Mouse (Mus musculus) adipose tissue, adult 10 weeks (tissue): Measurements from ENCODE around the gene Olfr1052. TPM values are rescaled to one million over a fixed set of nuclear protein-coding genes. Genes with fewer than 3 reads are reported as not detected.

Experiments
- polyA plus RNA-seq: library from polyadenylated mRNA; stranded (reverse); fragments of 350-450 nt; fragmentation: Illumina TruSeq; extraction: RNeasy Lipid Tissue Mini Kit (QIAGEN cat#74804); gene quantifications from one replicate; pipeline ENCODE4 v1.2.3, GENCODE M21; 2014; ENCODE audit warnings: low read depth, low replicate concordance

Olfr1052 gene
- polyA plus RNA-seq = not detected

GRCm38 (mm10) chr2:86292155-86292554, at the start of gene Olfr1052:
TSS of gene Olfr1052 (plus strand) at chr2:86292455.

GRCm38 (mm10) chr2:86258228-86258627, 34.0 kb upstream of the Olfr1052 start, which contains the start of gene Olfr1049:
TSS of gene Olfr1049 (minus strand) at chr2:86258328.

GRCm38 (mm10) chr2:86278988-86279387, 13.3 kb upstream of the Olfr1052 start, which contains the start of gene Olfr1051:
TSS of gene Olfr1051 (minus strand) at chr2:86279088.

GRCm38 (mm10) chr2:86315184-86315583, 22.9 kb downstream of the Olfr1052 start, which contains the start of gene Olfr1053:
TSS of gene Olfr1053 (minus strand) at chr2:86315284.

GRCm38 (mm10) chr2:86335333-86335732, 43.1 kb downstream of the Olfr1052 start, which contains the start of gene Olfr1054:
TSS of gene Olfr1054 (minus strand) at chr2:86335433.

Other genes with a start within 250 kb of the Olfr1052 start
- 0.53 TPM for gene Olfr1034, start 246.6 kb upstream of the Olfr1052 start, polyA plus RNA-seq
- not detected for gene Olfr1036, start 218.5 kb upstream of the Olfr1052 start, polyA plus RNA-seq
- gene Olfr1037, start 205.1 kb upstream of the Olfr1052 start, polyA plus RNA-seq = not detected
- gene Olfr1039, start 156.5 kb upstream of the Olfr1052 start, polyA plus RNA-seq = not detected
- not detected for gene Olfr1040, start 145.7 kb upstream of the Olfr1052 start, polyA plus RNA-seq
- gene Olfr1042, start 130.6 kb upstream of the Olfr1052 start, polyA plus RNA-seq = not detected
- not detected for gene Olfr1043, start 124.9 kb upstream of the Olfr1052 start, polyA plus RNA-seq
- gene Olfr1044, start 114.6 kb upstream of the Olfr1052 start, polyA plus RNA-seq = not detected
- gene Olfr52, start 106.8 kb upstream of the Olfr1052 start, polyA plus RNA-seq = not detected
- not detected for gene Olfr1045, start 89.4 kb upstream of the Olfr1052 start, polyA plus RNA-seq
- not detected for gene Olfr1046, start 73.1 kb upstream of the Olfr1052 start, polyA plus RNA-seq
- not detected for gene Olfr1047, start 61.1 kb upstream of the Olfr1052 start, polyA plus RNA-seq
- not detected for gene Olfr1048, start 52.2 kb upstream of the Olfr1052 start, polyA plus RNA-seq
- gene Olfr1049, start 34.1 kb upstream of the Olfr1052 start, polyA plus RNA-seq = not detected
- not detected for gene Olfr1051, start 13.4 kb upstream of the Olfr1052 start, polyA plus RNA-seq
- gene Olfr1053, start 22.8 kb downstream of the Olfr1052 start, polyA plus RNA-seq = not detected
- not detected for gene Olfr1054, start 43.0 kb downstream of the Olfr1052 start, polyA plus RNA-seq
- gene Olfr1055, start 57.8 kb downstream of the Olfr1052 start, polyA plus RNA-seq = not detected
- not detected for gene Olfr1056, start 70.0 kb downstream of the Olfr1052 start, polyA plus RNA-seq
- gene Olfr1057, start 85.9 kb downstream of the Olfr1052 start, polyA plus RNA-seq = not detected
- gene Olfr1058, start 96.1 kb downstream of the Olfr1052 start, polyA plus RNA-seq = not detected
- gene Olfr1061, start 121.6 kb downstream of the Olfr1052 start, polyA plus RNA-seq = not detected
- not detected for gene Olfr1062, start 134.3 kb downstream of the Olfr1052 start, polyA plus RNA-seq
- not detected for gene Olfr1065, start 158.1 kb downstream of the Olfr1052 start, polyA plus RNA-seq
- not detected for gene Olfr1066, start 163.8 kb downstream of the Olfr1052 start, polyA plus RNA-seq
- not detected for gene Olfr228, start 194.9 kb downstream of the Olfr1052 start, polyA plus RNA-seq
- not detected for gene Olfr1076, start 216.0 kb downstream of the Olfr1052 start, polyA plus RNA-seq